Mouse (Mus musculus): ENCODE data around the gene Dlx3.
A peak's percentile ranks its signal among the peaks of the same experiment; 100 is the strongest.

Gene Dlx3

GRCm38 (mm10) chr11:95125366-95125948 is 5.5 kb downstream of the Dlx3 start:
- DNase-seq (ENCODE audit: low spot score): no peak

DNA sequence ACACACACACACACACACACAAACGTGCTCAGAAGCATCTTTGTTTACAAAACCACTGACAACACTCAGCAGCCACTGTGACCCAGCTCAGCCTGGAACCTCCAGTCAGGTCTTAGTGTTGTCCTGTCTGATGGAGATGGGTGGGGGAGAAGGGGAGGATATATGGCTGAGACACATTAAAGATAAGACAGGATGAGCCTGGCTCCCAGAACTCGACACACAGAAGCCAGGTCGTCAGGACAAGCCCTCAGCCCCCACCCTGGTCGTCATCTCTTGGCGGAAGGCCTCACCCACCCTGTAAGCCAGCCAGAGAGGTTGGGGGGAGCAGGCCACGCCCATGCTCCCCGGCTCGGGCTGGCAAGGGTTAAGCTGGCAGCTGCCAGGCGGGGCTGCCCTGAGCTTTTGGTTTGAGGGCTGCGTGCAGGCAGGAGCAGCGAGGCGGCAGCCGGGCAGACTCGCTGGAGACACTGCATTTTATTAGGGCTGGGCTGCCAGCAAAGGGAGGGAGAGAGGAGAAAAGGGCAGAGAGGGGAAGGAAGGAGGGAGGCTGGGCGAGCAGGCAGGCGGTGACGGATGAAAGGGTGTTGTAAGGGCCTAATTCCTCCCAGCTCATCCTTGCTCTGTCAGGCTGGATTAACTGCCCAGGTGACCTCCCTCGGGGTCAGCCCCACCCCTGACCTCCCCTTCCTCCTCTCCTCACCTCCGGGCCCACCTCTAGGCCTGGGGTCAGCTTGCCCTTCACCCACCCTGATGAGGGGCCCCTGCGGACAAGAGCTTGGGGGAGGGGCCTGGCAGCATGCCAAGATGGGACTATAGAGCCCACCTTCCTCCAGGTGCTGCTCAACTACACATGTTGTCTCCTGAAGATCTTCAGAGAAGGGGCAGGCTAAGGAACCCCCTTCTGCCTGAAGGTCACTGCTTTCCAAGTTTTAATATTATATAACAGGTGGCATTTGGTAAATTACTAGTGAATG is 6.6 kb downstream of the Dlx3 start:
- peak; percentile 66 for DNase-seq (ENCODE audit: low spot score)

- no peak for DNase-seq (ENCODE audit: low spot score)
These were observed 8.4 kb downstream of the Dlx3 start for GRCm38 (mm10) chr11:95128359-95128758.

DNA sequence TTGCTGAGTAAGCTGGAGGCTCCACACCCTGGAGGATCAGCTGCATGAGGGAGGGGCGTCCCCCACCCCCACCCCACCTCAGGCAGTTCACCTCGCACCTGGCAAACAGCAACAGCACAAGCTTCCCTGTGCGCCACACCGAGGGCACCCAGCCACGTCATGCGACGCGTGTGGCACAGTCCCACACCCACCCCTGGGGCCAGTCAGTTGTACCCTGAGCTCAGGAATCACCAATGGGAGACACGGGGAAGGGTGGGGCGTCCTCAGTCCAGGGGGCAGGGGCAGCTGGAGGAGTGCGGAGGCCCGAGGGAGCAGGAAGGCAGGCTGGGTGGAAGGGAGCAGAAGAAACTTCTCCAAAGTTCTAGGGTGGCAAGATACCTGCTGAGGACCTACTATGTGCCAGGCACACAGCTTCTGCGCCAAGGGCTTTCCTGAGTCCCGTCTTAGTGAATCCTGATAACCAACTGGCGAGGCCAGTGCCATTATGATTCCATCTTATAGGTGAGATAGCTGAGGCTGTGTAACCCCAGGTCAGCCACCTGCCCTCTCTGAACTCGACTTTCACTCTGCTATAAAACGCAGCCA is 10.8 kb downstream of the Dlx3 start:
- DNase-seq (ENCODE audit: low spot score): no peak

- no peak for DNase-seq (ENCODE audit: low spot score)
These were observed 13.4 kb downstream of the Dlx3 start for GRCm38 (mm10) chr11:95133321-95133720.

GRCm38 (mm10) chr11:95137281-95137680 is 17.4 kb downstream of the Dlx3 start:
- DNase-seq (ENCODE audit: low spot score): no peak

DNA sequence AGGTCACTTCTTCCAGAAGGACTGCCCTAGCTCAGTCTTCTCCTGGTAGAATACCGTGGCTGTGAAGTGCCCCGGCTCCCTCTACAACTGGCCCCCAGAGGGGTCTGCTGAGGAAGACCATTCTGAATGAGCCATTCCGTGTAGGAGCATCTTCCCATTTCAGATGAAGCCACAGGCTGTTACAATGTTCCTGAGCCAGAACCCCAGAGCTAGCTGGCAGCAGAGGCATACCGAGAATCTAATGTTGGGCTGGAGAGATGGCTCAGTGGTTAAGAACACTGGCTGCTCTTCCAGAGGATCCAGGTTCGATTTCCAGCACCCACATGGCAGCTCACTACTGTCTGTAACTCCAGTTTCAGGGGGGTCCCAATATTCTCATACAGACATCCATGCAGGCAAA is 20.0 kb downstream of the Dlx3 start:
- no peak for DNase-seq (ENCODE audit: low spot score)

GRCm38 (mm10) chr11:95142258-95142657 is 22.3 kb downstream of the Dlx3 start:
- no peak for DNase-seq (ENCODE audit: low spot score)

DNA sequence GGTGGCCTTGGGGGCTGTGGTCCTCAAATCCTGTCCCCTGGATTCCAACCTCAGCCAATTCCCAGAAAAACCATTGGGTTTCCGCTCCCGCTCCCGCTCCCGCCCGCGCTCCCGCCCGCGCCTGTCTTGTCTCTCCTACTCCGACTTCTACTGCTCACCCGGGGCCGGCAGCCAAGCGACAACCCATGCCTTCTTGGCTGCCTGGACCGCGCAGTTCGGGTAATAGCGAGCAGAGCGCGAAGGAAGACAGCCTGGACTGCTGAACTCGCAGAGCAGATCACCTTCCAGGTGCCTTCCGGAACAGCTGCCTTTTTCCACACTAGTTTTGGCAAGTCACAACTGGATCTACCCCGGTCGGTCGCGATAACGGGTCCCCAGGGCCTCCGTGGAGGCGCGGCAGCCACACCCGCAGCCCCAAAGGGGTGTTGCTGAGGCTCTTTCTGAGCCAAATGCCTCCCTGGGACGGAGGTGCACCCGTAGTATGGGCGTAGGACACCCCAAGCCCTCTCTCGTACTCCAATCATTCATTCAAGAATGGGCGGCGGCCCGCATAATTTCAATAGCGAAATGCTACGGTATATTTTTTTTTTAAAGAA is 23.2 kb downstream of the Dlx3 start:
- DNase-seq (ENCODE audit: low spot score): no peak

- no peak for DNase-seq (ENCODE audit: low spot score)
These were observed 23.7 kb downstream of the Dlx3 start for GRCm38 (mm10) chr11:95143663-95144062.

DNA sequence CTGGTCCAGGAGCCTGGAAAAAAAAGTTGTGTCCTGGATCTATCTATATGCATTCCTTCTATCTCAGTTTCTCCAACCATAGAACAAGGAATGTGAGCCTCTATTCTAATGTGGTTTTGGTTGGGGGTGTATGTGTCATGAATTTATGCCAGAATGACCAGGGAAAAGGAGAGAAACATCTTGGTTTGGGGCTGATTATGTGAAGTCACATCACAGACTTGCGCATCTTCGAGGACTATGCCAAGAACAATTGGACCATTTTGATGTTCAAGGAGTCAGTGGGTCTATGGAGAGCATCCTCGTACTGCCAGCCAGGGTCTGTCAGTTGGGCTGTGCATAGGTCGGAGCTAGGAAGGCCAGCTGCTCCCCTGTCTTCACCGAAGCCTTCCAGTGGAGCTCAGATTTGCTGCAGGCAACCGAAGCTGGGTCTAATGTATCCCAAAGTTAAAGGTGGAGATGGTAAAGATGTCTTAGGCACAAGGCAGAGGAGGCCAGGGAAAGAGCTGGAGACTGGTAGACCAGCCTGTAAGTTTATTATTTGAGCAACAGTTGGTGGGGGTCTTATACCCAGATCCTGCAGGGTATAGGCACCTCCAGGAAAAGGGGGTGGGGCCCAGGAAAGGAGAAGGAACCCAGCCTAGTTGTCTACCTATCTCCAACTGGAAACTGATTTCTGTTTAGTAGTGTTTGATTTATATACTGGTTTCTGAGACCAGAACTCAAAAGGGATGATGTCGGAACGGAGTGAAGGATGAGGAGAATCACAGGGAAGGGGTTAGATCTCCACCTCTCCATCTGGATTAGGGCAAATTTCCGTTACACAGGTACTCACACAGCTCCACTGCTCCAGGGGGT is 24.4 kb downstream of the Dlx3 start:
- DNase-seq (ENCODE audit: low spot score): peak; percentile 44

DNA sequence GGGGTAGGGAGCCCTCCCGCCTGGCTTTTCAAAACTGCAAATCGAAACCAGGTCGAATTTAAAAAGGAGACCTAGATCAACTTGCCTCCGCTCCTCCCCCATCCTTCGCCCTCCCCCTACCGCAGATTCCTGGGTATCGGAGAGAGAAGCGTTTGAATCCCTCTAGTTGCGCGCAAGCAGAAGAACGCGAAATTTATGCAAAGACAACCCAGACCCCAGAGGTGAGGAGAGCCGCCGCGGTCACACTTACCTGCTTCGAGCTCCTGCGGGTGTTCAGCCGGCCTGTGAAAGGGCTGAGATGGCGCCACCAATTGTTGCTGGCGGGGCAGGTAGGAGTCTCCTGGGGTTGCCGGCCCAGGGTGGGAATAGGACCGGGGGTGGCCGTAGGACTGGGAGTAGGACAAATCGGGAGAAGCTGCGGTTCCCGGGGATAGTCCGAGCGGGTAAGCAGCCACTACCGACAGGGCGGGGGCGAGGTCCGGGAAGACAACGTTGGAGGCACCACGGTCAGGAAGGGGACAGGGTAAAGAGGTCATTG is 25.1 kb downstream of the Dlx3 start:
- DNase-seq (ENCODE audit: low spot score): no peak

- DNase-seq (ENCODE audit: low spot score): peak; percentile 58
These were observed 26.0 kb downstream of the Dlx3 start, which contains the start of gene Dlx4 for GRCm38 (mm10) chr11:95145851-95146403. Dlx4 (minus strand) TSS chr11:95146263.

GRCm38 (mm10) chr11:95148754-95149153 is 28.8 kb downstream of the Dlx3 start:
- peak; percentile 36 for DNase-seq (ENCODE audit: low spot score)

GRCm38 (mm10) chr11:95149462-95150268 is 29.7 kb downstream of the Dlx3 start:
- DNase-seq (ENCODE audit: low spot score): peak; percentile 50

- peak; percentile 50 for DNase-seq (ENCODE audit: low spot score)
These were observed 30.5 kb downstream of the Dlx3 start for GRCm38 (mm10) chr11:95150269-95151049.

- no peak for DNase-seq (ENCODE audit: low spot score)
These were observed 33.2 kb downstream of the Dlx3 start for GRCm38 (mm10) chr11:95153116-95153515.

DNA sequence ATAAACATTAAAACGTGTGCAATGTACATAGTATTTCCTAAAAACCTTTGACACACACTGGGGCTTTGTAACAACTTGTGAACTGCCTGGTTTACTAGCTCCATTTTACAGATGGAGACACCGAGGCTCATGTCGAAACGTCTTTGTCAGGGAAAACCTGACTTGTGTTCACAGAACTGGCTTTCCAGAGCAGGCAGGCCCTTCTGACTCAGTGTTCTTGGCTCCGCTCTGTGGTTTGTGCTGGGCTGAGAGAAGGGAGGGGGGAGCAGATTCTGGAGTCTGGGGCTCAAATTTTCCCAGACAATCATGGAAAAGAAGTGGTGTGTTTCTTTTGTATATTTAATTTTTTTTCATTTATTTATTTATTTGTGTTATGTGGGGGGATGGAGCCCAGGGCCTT is 33.8 kb downstream of the Dlx3 start:
- DNase-seq (ENCODE audit: low spot score): no peak

DNA sequence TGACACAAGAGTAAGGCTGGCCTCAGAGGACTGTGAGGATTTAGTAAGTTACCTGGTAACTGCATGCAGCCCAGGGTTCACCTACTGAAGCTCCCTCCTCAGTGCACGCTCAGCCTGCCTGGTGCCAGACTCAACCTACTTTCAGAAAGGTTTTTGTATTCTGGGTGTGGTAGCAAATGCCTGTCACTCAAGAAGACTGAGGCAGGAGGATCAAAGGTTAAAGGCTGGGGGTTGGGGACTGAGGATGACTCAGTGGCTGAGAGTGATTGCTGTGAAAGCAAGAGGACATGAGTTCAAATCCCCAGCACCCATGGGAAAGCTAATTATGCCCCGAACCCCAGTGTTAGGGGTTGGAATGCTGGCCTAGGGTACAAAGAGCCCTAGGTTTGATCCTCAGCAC is 35.6 kb downstream of the Dlx3 start:
- DNase-seq (ENCODE audit: low spot score): no peak
